ENCODE assay signal across 18 mouse cellular contexts in genomic region chr6:127491046-127491445, GRCm38 (mm10).
"Had no signal": no experiment of that assay in that cellular context is flagged by ENCODE, and none has a peak within 500 bp of the region (broad histone marks: within the 10 kb centered on the region; RNA-seq: fewer than 3 reads in every experiment).

No protein-coding gene starts in this region.

- DNase-seq: kidney, adult 18-20 months; kidney, adult 9 months; kidney, postnatal 14 days; kidney, postnatal 4 days; left cerebral cortex, postnatal 4 days; liver, postnatal 0 days; lung, embryonic 14.5 days; lung, postnatal 36 days had no signal

- ATAC-seq: inflammation-experienced regulatory T-cells, adult 6 months; intestine, embryonic 16.5 days; liver, postnatal 0 days; lung, postnatal 0 days; midbrain, embryonic 13.5 days; midbrain, embryonic 16.5 days had no signal

- H3K4me2 ChIP-seq: liver, embryonic 11.5 days; lung, embryonic 14.5 days; midbrain, embryonic 13.5 days had no signal

- H3K27me3 ChIP-seq: megakaryocyte, embryonic 14.5 days; midbrain, embryonic 13.5 days had no signal

- H3K4me3 ChIP-seq: megakaryocyte, embryonic 14.5 days; midbrain, embryonic 10.5 days; midbrain, embryonic 13.5 days had no signal

- H3K9ac ChIP-seq: liver, embryonic 14.5 days; liver, postnatal 0 days; lung, embryonic 14.5 days; midbrain, embryonic 13.5 days had no signal

- H3K9me3 ChIP-seq: megakaryocyte, embryonic 14.5 days; midbrain, embryonic 13.5 days had no signal

- H3K27ac ChIP-seq: liver, embryonic 14.5 days; midbrain, embryonic 10.5 days; midbrain, embryonic 13.5 days; stomach, postnatal 0 days had no signal
